Mouse (Mus musculus) midbrain, embryonic 12.5 days (tissue): ENCODE data around the gene Khsrp. TPM values are rescaled to one million over a fixed set of nuclear protein-coding genes. Genes with fewer than 3 reads are reported as not detected.
"Not testable (repeated sequence)": the region's sequence is repeated elsewhere in the genome, so short reads cannot be mapped to it uniquely, and the experiment has no call there.

ENCODE experiments used
- ATAC-seq: fragments of 200-750 bp; cut with Nextera tagmentation; 2 replicates; pipeline ENCODE4 v1.8.0; 2017; ENCODE audit warnings: low read depth, moderate TSS enrichment, moderate library complexity; ENCODE audit not compliant: low FRiP score
- H3K27ac ChIP-seq: fragments of 300-500 bp; sonication (generic); replicated peaks from 2 replicates; pipeline ENCODE4 v1.5.1; 2016; ENCODE audit warnings: mild to moderate bottlenecking
- H3K27me3 ChIP-seq: fragments of 300-500 bp; sonication (generic); 2 replicates; pipeline ENCODE4 v1.6.1; 2016; ENCODE audit warnings: mild to moderate bottlenecking
- H3K36me3 ChIP-seq: fragments of 300-500 bp; sonication (generic); 2 replicates; pipeline ENCODE4 v1.6.1; 2016
- H3K4me1 ChIP-seq: fragments of 300-500 bp; sonication (generic); 2 replicates; pipeline ENCODE4 v1.6.1; 2016
- H3K4me2 ChIP-seq: fragments of 300-500 bp; sonication (generic); replicated peaks from 2 replicates; pipeline ENCODE4 v1.6.1; 2016; ENCODE audit warnings: mild to moderate bottlenecking, moderate library complexity
- H3K4me3 ChIP-seq: fragments of 300-500 bp; sonication (generic); 2 replicates; pipeline ENCODE4 v1.5.1; 2016; ENCODE audit warnings: mild to moderate bottlenecking
- H3K9ac ChIP-seq: fragments of 300-500 bp; sonication (generic); replicated peaks from 2 replicates; pipeline ENCODE4 v1.6.1; 2016; ENCODE audit warnings: mild to moderate bottlenecking, moderate library complexity
- H3K9me3 ChIP-seq: fragments of 300-500 bp; sonication (generic); 2 replicates; pipeline ENCODE4 v1.6.1; 2016; ENCODE audit warnings: mild to moderate bottlenecking
- WGBS: fragments of 180-500 bp; shearing (Covaris S2); methylation state at CpG from one replicate; pipeline ENCODE4 v1.1.7; 2016; 5-methylcytosine and 5-hydroxymethylcytosine counted together
- polyA plus RNA-seq: library from polyadenylated mRNA; unstranded; fragments of >200 nt; fragmentation: Nextera tagmentation; extraction: Ambion mirVana; gene quantifications from 2 replicates; pipeline ENCODE4 v1.2.1, GENCODE M21; 2016

The Khsrp gene
- polyA plus RNA-seq, 1 experiment from 2014 or later, result 62.7 TPM

DNA sequence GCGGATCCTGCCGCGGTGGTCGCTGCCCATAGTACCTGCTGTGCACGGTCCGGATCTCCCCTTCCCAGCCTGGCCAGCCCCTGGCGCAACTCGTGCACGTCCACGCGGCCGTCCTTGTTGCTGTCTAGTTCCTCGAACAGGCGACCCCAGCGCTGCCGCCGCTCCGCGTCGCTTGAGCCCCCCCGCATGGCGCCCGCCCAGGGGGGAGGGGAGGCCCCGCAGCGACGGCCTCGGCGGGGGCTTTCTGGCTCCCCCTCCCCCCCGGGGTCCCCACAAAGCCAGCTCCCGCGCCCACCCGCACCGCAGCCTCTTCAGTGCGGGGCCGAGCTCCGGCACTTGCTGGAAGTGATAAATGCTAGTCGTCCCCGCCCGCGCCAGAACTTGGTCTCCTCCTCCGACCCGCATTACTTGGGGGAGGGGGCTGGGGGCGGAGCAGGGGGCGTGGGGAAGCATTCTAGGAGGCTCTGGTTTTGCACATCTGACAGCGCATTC, 28.2 kb upstream of the Khsrp start, which contains the start of gene Slc25a23:
Gene Slc25a23 (minus strand): TSS at position 378 of the 492 bp plus-strand sequence.
- H3K27ac ChIP-seq, result peak within 1 kb of the TSS; percentile 84
- WGBS, result under 1% methylated on average over 22 of the region's 45 CpGs
- H3K4me1 ChIP-seq, result peaks cover 30% of the 10 kb centered on the region
- H3K9me3 ChIP-seq, result no peaks in the 10 kb centered on the region
- ATAC-seq, result peak; percentile 73
- H3K4me3 ChIP-seq, result peak within 1 kb of the TSS; percentile 79
- peaks cover 21% of the 10 kb centered on the region; the same call in 1 of the 2 replicates for H3K36me3 ChIP-seq
- peak within 1 kb of the TSS; percentile 77 for H3K9ac ChIP-seq
- H3K4me2 ChIP-seq, result peak within 1 kb of the TSS; percentile 83
- peaks cover 35% of the 10 kb centered on the region for H3K27me3 ChIP-seq

DNA sequence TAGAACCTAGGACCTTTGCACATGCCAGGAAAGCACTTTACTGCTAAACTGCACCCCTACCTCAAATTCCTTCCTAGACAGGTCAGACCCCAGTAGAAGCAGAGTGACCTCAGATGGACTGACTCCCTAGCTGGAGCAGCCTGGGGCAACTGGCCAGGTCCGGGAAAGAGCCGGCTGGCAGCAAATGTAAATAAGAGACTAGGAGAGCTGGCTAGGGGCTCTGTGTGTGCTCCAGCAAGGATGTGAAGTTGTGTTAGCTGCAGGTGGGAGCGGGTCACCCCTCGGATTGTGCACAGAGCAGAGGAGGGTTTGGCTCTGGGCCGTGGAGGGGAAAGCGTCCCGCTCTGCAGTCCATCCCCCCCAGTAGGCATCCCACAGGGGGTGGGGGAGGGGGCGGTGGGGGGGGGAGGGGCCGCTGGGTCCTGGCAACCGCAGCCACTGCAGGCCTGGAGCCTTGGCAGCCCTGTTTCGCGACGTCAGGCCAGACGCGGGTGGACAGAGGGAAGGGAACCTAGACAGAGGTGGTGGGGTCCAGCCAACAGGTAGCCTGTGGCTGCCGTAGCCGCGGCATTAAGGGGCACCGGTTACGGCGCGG, 27.7 kb upstream of the Khsrp start, which contains the start of gene Crb3:
Gene Crb3 (plus strand): TSS at position 215 of the 595 bp plus-strand sequence.
- Histone ChIP-seq H3K4me3 (peak within 1 kb of the TSS; percentile 79), H3K9me3 (no peaks in the 10 kb centered on the region), H3K36me3 (peaks cover 26% of the 10 kb centered on the region; the same call in 1 of the 2 replicates), H3K9ac (peak within 1 kb of the TSS; percentile 77), H3K4me2 (peak within 1 kb of the TSS; percentile 83), H3K27ac (peak within 1 kb of the TSS; percentile 84), H3K4me1 (peaks cover 30% of the 10 kb centered on the region), H3K27me3 (peaks cover 30% of the 10 kb centered on the region)
- no peak for ATAC-seq
- under 1% methylated on average over 13 of the region's 22 CpGs for WGBS

DNA sequence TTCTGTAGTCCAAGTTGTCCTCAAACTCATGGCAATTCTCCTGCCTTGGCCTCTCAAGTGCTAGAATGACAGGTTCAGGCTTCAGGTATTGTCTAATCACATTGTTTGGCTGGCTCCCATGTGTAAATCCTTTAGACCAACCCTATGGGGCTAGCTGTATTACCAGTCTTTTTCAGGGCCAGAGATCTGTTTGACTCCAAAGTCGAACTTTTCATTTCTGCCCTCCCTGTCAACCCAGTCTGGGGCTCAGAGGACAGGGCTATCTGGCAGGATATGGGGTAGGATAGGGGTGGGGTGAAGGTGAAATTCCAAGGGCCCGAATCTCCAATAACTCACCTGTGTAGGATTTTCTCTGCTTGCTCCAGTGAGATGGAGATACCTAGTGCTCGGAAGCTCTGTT, 24.9 kb upstream of the Khsrp start:
- WGBS, result 88% methylated on average over 3 of the region's 3 CpGs
- Histone ChIP-seq H3K9me3 (no peaks in the 10 kb centered on the region), H3K9ac (no peak overlapping the region), H3K4me2 (no peak overlapping the region), H3K4me3 (no peak overlapping the region), H3K27ac (no peak overlapping the region), H3K36me3 (peaks cover 52% of the 10 kb centered on the region), H3K4me1 (peaks cover 21% of the 10 kb centered on the region), H3K27me3 (peaks cover 5% of the 10 kb centered on the region)
- no peak for ATAC-seq

DNA sequence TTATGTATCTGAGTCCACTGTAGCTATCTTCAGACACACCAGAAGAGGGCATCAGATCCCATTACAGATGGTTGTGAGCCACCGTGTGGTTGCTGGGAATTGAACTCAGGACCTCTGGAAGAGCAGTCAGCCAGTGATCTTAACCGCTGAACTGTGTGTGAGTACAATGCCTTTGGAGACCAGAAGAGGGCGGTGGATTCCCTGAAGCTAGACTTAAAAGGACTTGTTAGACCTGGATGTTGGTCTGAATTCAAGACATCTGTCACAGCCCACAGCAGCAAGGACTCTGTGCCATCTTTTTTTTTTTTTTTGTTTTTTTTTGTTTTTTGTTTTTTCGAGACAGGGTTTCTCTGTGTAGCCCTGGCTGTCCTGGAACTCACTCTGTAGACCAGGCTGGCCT, 20.4 kb upstream of the Khsrp start:
- H3K36me3 ChIP-seq, result peaks cover 68% of the 10 kb centered on the region
- not testable (repeated sequence) for H3K27ac ChIP-seq, H3K9ac ChIP-seq, H3K4me3 ChIP-seq, H3K9me3 ChIP-seq, H3K4me1 ChIP-seq, H3K4me2 ChIP-seq, ATAC-seq, H3K27me3 ChIP-seq
- WGBS, result 81% methylated on average over 4 of the region's 4 CpGs

DNA sequence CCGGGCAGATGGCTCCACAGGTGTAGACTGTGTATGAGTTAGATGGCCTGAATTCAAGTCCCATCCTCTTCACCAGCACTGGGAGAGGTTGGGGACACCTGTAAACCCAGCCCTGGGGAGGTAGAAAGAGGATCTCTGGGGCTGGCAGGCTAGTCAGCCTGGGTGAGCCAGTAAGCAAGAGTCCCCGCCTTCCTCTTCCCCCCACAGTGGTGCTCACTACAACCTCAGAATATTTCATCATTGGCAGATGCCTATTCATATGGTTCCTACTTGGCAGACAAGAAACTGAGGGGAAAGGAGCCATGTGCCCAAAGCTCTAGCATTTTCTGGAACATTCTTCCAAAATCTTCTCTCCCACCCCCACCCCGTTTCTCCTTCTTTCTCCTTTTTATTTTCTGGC, 17.5 kb upstream of the Khsrp start:
- H3K36me3 ChIP-seq, result peaks cover 64% of the 10 kb centered on the region
- H3K27ac ChIP-seq, result no peak overlapping the region
- no peak overlapping the region for H3K9ac ChIP-seq
- 98% methylated on average over 3 of the region's 3 CpGs for WGBS
- no peaks in the 10 kb centered on the region for H3K9me3 ChIP-seq
- no peak overlapping the region for H3K4me3 ChIP-seq
- no peak for ATAC-seq
- H3K27me3 ChIP-seq, result 0 out of 2 replicates have a peak, but pooled peaks cover 4% of the 10 kb centered on the region
- no peaks in the 10 kb centered on the region for H3K4me1 ChIP-seq
- H3K4me2 ChIP-seq, result no peak overlapping the region

DNA sequence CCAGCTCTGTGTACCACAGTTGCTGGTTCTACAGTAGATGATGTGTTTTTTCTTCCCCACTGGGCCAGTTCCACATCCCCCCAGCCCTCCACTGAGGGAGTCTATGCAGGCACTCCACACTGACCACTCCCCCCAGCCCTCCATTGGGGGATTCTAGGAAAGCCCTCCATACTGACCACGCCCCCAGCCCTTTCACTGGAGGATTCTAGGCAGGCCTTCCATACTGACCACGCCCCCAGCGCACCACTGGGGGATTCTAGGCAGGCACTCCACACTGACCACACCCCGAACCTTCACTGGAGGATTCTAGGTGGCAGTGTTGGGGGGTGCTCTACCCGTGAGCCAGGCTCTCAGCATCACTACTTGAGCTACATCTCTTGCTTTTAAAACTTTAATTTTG, 16.1 kb upstream of the Khsrp start:
- H3K36me3 ChIP-seq, result peaks cover 51% of the 10 kb centered on the region
- no peaks in the 10 kb centered on the region for H3K4me1 ChIP-seq
- no peak overlapping the region for H3K27ac ChIP-seq
- H3K4me3 ChIP-seq, result no peak overlapping the region
- H3K27me3 ChIP-seq, result 0 out of 2 replicates have a peak, but pooled peaks cover 4% of the 10 kb centered on the region
- H3K9me3 ChIP-seq, result no peaks in the 10 kb centered on the region
- H3K9ac ChIP-seq, result no peak overlapping the region
- WGBS, result 29% methylated on average over 5 of the region's 5 CpGs
- peak; percentile 36; the same call in 1 of the 2 replicates for ATAC-seq
- H3K4me2 ChIP-seq, result no peak overlapping the region

DNA sequence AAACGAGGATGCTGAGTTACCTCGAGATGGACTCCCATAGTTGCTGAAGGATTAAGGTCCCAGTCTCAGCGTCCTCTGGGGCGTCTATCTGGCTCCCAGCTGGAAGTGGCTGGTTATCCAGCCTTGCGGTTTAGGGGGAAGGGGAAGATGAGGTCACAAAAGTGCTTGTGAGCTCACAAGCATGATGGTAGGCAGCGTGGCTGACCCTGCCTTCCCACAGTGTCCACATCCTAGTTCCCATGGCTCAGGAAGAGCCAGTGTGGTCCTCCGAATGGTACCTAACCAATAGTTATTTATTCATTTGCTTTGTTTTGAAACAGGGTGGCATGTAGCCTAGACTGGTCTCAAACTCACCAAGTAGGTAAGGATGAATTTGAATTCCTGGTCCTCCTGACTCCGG, 10.2 kb upstream of the Khsrp start, which contains the start of gene Slc25a41:
Gene Slc25a41 (minus strand): TSS at position 101 of the 400 bp plus-strand sequence.
- ATAC-seq, result no peak
- 78% methylated on average over 8 of the region's 8 CpGs for WGBS
- H3K4me3 ChIP-seq, result no peak within 1 kb of the TSS
- H3K9me3 ChIP-seq, result no peaks in the 10 kb centered on the region
- H3K27ac ChIP-seq, result no peak within 1 kb of the TSS
- H3K9ac ChIP-seq, result no peak within 1 kb of the TSS
- peaks cover 19% of the 10 kb centered on the region for H3K36me3 ChIP-seq
- no peaks in the 10 kb centered on the region for H3K4me1 ChIP-seq
- peaks cover 28% of the 10 kb centered on the region for H3K27me3 ChIP-seq
- H3K4me2 ChIP-seq, result no peak within 1 kb of the TSS

DNA sequence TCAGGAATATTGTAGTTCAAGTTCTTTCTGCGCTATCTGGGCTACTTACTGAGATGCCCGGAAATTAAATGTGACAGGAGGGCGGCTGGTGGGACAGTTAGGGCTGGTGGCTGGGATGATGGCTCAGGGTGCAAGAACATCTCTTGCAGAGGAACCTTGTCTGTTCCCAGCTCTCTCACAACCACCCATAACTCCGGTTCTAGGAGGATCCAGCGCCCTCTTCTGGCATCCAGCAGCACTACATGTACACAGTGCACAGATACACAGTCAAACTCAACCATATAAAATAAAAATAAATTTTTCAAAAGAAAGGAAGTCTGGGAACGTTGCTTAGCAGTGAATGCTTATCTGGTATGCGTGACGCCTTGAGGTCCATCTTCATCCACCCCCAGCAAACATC, 7.7 kb upstream of the Khsrp start:
- H3K9me3 ChIP-seq, result no peaks in the 10 kb centered on the region
- H3K4me1 ChIP-seq, result no peaks in the 10 kb centered on the region
- H3K4me3 ChIP-seq, result no peak overlapping the region
- no peak overlapping the region for H3K9ac ChIP-seq
- no peaks in the 10 kb centered on the region for H3K36me3 ChIP-seq
- 29% methylated on average over 8 of the region's 8 CpGs for WGBS
- H3K4me2 ChIP-seq, result no peak overlapping the region
- peaks cover 27% of the 10 kb centered on the region for H3K27me3 ChIP-seq
- ATAC-seq, result no peak
- no peak overlapping the region for H3K27ac ChIP-seq

DNA sequence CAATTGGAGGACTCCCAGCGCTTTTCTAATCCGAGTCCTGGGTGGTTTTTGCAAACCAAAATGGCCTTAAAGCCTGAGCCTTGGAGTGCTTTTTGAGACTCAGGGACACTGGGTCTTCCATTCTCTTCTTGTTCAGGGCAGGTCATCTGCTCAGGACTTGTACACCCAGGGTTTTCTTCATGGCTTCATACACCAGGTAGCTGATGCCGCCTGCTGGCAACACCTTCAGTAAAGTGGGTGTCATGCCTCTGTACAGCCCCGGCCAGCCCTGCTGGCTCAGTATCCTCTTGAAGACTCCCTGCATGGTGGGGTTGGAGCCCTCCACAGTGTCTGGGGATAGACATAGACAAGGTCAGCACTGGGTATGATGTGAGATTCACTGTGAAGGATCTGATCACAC, 1.5 kb upstream of the Khsrp start:
- no peak for ATAC-seq
- 80% methylated on average over 4 of the region's 4 CpGs for WGBS
- Histone ChIP-seq H3K9me3 (no peaks in the 10 kb centered on the region), H3K9ac (no peak overlapping the region), H3K4me3 (peak overlapping the region; percentile 99; the same call in 1 of the 2 replicates), H3K4me1 (peaks cover 26% of the 10 kb centered on the region), H3K27ac (0 out of 2 replicates have a peak overlapping the region, but pooled peaks have one; percentile 87), H3K36me3 (peaks cover 14% of the 10 kb centered on the region), H3K27me3 (peaks cover 8% of the 10 kb centered on the region), H3K4me2 (no peak overlapping the region)

DNA sequence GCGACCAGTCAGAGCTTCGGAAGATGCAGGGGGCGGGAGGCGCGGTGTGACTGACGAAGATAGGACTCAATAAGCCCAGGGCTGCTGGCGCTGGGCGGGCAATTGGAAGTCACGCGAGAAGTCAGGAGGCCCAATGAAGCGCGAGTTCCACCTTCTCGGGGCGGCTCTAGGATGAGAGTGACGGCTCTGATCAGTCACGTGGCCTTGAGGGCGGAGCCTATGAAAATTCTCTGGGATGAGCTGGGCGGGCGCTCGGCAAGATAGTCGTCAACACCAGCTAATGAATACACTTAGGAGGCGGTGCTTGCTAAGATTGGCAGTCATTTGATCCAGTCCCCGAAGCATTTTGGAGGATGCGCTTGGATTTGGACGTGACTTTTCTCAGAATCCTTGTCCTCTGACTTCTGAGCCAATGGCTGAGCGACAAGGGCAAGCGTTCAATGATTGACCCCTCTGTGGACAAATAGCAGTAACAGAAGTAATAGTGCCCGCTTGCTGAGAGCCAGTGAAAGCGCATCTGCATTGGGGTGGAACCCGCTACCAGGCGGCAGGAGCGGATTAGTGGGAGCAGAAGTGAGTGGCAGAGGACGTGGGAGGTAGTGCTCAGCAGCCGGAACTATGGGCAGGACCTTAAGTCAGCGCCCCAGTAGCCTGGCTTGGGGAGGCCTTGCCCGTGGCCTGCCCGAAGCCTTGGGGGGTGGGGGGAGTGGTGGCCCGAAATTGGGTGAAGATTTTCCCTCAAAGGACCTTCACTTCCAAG, 519 bp upstream of the Khsrp start:
- Histone ChIP-seq H3K4me2 (peak overlapping the region; percentile 55), H3K9ac (no peak overlapping the region; the same call in 1 of the 2 replicates), H3K4me3 (peak overlapping the region; percentile 99), H3K27ac (peak overlapping the region; percentile 87), H3K36me3 (peaks cover 24% of the 10 kb centered on the region), H3K4me1 (peaks cover 26% of the 10 kb centered on the region), H3K9me3 (no peaks in the 10 kb centered on the region), H3K27me3 (peaks cover 4% of the 10 kb centered on the region; the same call in 1 of the 2 replicates)
- WGBS, result under 1% methylated on average over 38 of the region's 38 CpGs
- ATAC-seq, result peak; percentile 98

DNA sequence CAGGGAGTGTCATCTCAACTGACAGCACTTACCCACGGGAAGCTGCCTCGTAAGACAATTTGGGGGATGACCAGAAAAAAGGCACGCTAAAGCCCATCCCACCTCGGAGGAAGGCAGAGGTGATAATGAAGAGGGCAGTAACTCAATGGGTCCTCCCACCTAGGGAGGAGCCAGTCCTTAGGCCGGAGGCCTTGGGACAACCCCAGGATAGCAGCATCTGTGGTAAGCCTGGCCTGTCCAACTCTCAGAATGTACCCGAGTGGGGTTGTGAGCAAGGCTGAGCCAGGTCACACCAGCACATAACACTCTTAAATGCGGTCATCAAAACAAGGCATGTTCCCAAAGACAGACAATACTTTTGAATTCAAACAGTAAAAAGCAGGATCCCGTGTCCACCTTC, 1.6 kb downstream of the Khsrp start:
- ATAC-seq, result no peak
- peaks cover 26% of the 10 kb centered on the region for H3K4me1 ChIP-seq
- peak overlapping the region; percentile 96 for H3K4me2 ChIP-seq
- 0 out of 2 replicates have a peak, but pooled peaks cover 1% of the 10 kb centered on the region for H3K27me3 ChIP-seq
- WGBS, result 60% methylated on average over 8 of the region's 8 CpGs
- H3K9ac ChIP-seq, result peak overlapping the region; percentile 100
- peak overlapping the region; percentile 99 for H3K4me3 ChIP-seq
- H3K9me3 ChIP-seq, result no peaks in the 10 kb centered on the region
- peaks cover 45% of the 10 kb centered on the region for H3K36me3 ChIP-seq
- no peak overlapping the region for H3K27ac ChIP-seq

DNA sequence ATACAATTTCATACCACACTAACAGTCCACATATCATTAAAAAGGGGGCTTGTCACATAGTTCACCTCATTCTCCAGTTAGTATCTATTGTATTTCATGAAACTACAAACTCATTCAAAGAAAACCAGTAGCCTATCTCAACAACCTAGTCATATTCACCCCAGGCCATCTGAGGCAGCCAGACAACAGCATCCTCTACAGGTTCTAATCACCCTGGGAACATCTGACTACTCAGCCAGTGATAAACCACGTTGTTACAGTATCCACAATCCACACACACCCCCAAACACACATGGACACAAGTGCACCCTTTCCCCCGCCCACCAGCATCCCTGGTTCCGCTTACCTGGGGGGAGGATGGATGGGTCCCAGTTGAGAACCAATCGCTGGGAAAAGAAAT, 3.9 kb downstream of the Khsrp start:
- no peaks in the 10 kb centered on the region for H3K27me3 ChIP-seq
- H3K4me1 ChIP-seq, result peaks cover 20% of the 10 kb centered on the region
- no peak overlapping the region for H3K27ac ChIP-seq
- no peaks in the 10 kb centered on the region for H3K9me3 ChIP-seq
- H3K4me3 ChIP-seq, result no peak overlapping the region
- ATAC-seq, result no peak
- peaks cover 67% of the 10 kb centered on the region for H3K36me3 ChIP-seq
- WGBS, result 92% methylated on average over 4 of the region's 4 CpGs
- H3K9ac ChIP-seq, result no peak overlapping the region
- no peak overlapping the region for H3K4me2 ChIP-seq
